Mouse (Mus musculus): ENCODE results near the gene Icmt. TPM values are rescaled to one million over a fixed set of nuclear protein-coding genes. Genes with fewer than 3 reads are reported as not detected.

Gene Icmt
- polyA plus RNA-seq, 1 experiment: 35.2 TPM

DNA sequence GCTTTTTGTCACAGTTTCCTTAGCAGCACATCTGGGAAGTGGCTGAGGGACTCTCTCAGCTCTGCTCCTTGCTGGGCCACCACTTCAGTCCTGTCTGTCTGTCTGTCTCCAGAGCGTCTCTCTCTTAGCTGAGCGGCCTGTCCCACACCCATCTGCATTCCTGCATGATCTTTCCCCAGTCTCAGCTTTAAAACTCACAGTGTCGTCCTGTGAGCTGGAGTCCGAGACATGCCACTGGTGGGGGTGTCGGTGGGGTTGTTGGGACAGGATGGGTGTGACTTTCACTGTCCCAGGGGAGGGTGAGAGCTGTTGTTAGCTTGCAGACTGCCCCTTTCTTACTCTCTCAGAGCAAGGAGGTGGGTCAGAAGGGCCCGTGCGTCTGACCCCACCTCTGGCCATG, 58.6 kb downstream of the Icmt start:
- H3K27ac ChIP-seq (ENCODE audit: insufficient read depth, low read length): no peak overlapping the region
- H3K4me1 ChIP-seq (ENCODE audit: control insufficient read depth, insufficient read depth, low read length): peaks cover 10% of the 10 kb centered on the region
- TF ChIP-seq POLR2A (IDR thresholded peaks at IDR 0.05; ENCODE audit: extremely low read depth, insufficient read depth, low read length): no peak
- no peak for TF ChIP-seq CTCF (IDR thresholded peaks at IDR 0.05; ENCODE audit: extremely low read depth, insufficient read depth, low read length)
- H3K4me3 ChIP-seq (ENCODE audit: insufficient read depth, low read length): no peak overlapping the region

Other genes starting within 250 kb of the Icmt start
- gene Plekhg5, start 224.7 kb upstream of the Icmt start, polyA plus RNA-seq (2012; rRNA removed): 59.9 and 72.3 TPM in 2 replicates
- 12.7 and 14.7 TPM in 2 replicates for gene Tnfrsf25, start 181.3 kb upstream of the Icmt start, polyA plus RNA-seq (2012; rRNA removed)
- 1.8 and 2.6 TPM in 2 replicates for gene Espn, start 144.9 kb upstream of the Icmt start, polyA plus RNA-seq (2012; rRNA removed)
- gene Hes2, start 138.4 kb upstream of the Icmt start, polyA plus RNA-seq (2012; rRNA removed): not detected in 2 replicates
- 333 and 334 TPM in 2 replicates for gene Acot7, start 119.1 kb upstream of the Icmt start, polyA plus RNA-seq (2012; rRNA removed)
- 24.0 and 25.9 TPM in 2 replicates for gene Gpr153, start 23.0 kb upstream of the Icmt start, polyA plus RNA-seq (2012; rRNA removed)
- gene Hes3, start 5.6 kb upstream of the Icmt start, polyA plus RNA-seq (2012; rRNA removed): 1.1 and 1.2 TPM in 2 replicates
- gene Rnf207, start 21.8 kb downstream of the Icmt start, polyA plus RNA-seq (2012; rRNA removed): 22.2 and 25.0 TPM in 2 replicates
- 201 and 216 TPM in 2 replicates for gene Rpl22, start 28.5 kb downstream of the Icmt start, polyA plus RNA-seq (2012; rRNA removed)
- gene Chd5, start 41.4 kb downstream of the Icmt start, polyA plus RNA-seq (2012; rRNA removed): 67.5 and 75.5 TPM in 2 replicates
- 14.8 and 15.7 TPM in 2 replicates for gene Nphp4, start 179.5 kb downstream of the Icmt start, polyA plus RNA-seq (2012; rRNA removed)
- 245 and 267 TPM in 2 replicates for gene Kcnab2, start 180.6 kb downstream of the Icmt start, polyA plus RNA-seq (2012; rRNA removed)

All from cortical plate, adult 2 months (tissue).